Mouse (Mus musculus) lung, postnatal 0 days (tissue): ENCODE results near the gene Acox2.

Experiments
- CTCF ChIP-seq: IDR thresholded peaks from 2 replicates; pipeline ENCODE4 v1.5.1; 2016; ENCODE audit warnings: antibody characterized with exemption, mild to moderate bottlenecking
- EP300 ChIP-seq: IDR thresholded peaks from 2 replicates; pipeline ENCODE4 v1.6.1; 2016; ENCODE audit warnings: antibody characterized with exemption, mild to moderate bottlenecking, control low read depth

- TF ChIP-seq CTCF: peak; percentile 18; the same call in 1 of the 2 replicates
- no peak for TF ChIP-seq EP300
Measured at GRCm38 (mm10) chr14:8215208-8215778, 43.9 kb downstream of the Acox2 start.
